Mouse (Mus musculus) ovary, postnatal 10 days (tissue): ENCODE results near the gene Pi4k2b.
"Not testable (repeated sequence)": the region's sequence is repeated elsewhere in the genome, so short reads cannot be mapped to it uniquely, and the experiment has no call there.

Experiments
- DNase-seq: peaks from one replicate; pipeline ENCODE4 v3.0.0; 2022; ENCODE audit warnings: low spot score

The Pi4k2b gene

GRCm38 (mm10) chr5:52741391-52742111 lies at the start of gene Pi4k2b:
TSS of gene Pi4k2b (plus strand) at chr5:52741574.
- peak; percentile 50 for DNase-seq

DNA sequence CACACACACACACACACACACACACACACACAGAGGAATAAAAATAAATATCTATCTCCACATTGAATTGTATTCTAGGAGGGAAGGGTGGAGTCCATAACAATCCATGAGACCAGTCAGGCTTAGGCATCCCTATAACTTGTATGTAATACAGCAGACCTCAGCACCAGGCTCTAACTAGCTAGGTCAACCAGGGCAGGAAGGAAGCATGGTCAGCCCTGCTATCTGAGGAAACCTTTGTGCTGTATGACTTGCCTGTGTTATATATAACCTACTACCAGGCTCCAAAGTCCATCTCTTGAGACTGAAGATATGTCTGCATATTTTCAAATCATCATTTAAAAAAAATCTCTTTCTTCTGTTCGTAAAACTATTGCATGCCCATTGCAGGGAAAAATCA lies 44.1 kb upstream of the Pi4k2b start:
- no peak for DNase-seq

DNA sequence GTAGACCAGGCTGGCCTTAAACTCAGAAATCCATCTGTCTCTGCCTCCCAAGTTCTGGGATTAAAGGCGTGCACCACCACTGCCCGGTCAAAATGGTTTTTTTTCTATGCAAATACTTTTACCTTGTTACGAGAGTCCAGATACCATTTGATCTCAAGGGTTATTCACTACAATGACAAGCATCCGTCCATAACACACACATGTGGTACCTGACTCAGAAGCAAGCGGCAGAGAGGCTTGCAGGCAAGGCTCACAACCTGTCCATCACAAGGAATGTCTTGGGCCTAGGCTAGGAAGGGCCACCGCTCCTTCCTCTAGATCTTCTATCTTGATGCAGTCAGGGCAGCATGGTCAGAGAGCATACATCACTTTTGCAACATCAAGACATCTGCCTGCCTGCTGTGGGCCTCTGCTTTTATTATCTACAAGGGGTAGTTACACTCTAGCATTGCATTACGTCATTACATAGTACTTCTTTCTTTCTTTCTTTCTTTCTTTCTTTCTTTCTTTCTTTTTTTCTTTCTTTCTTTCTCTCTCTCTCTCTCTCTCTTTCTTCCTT lies 43.4 kb upstream of the Pi4k2b start:
- not testable (repeated sequence) for DNase-seq

DNA sequence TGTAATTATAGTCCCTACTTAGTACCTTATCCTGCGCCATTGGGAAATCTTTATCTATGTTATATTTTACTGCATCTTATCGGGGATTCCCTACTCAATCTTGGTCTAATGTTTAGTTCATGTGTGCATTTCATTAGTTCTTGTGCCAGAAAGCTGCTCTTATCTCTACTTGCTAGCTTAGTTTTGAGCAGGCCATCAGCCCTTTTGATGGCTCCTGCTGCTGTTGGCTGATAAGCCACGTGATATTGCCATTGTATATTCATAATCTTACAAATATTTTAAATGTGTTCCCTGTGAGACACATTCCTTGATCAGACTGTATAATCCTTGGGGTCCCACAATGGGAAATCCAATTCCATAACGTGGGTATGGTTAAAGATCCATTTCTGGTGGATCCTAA lies 36.8 kb upstream of the Pi4k2b start:
- no peak for DNase-seq

DNA sequence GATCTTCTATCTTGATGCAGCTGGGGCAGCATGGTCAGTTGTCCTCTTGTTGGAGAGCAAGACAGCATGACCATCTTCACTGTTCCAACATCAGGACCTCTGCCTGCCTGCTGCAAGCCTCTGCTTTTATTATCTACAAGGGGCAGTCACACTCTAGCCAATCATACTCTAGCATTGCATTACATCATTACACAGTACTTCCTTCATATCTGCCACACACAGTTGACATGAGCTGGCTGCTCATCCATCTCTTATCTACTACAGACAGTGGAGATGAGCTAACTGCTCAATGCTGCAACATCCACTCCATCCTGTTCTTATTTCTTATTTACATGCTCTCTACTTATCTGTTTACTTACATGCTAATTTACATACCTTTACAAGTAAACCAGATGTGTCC lies 28.7 kb upstream of the Pi4k2b start:
- DNase-seq: no peak

- no peak for DNase-seq
These were observed 24.5 kb upstream of the Pi4k2b start for GRCm38 (mm10) chr5:52716742-52717448.

DNA sequence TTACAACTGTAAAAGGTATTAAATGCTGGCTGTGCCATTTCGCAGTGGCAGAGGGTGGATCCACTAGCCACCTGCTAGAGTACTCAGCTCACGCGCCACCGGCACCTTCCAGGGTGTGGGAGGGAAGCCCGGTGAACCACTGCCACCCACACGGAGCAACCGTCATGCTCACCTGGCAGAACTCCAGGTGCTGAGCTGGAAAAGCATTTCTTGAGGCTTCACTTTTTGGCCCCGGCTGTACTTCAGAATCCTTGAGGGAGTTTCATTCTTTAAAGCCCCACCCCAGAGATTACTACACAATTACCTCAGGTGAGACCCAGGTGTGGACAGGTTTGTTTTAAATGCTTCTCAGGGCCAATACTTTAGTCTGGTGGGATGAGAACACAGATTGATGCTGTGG lies 20.4 kb upstream of the Pi4k2b start:
- no peak for DNase-seq

GRCm38 (mm10) chr5:52727747-52728146 lies 13.6 kb upstream of the Pi4k2b start:
- DNase-seq: no peak

DNA sequence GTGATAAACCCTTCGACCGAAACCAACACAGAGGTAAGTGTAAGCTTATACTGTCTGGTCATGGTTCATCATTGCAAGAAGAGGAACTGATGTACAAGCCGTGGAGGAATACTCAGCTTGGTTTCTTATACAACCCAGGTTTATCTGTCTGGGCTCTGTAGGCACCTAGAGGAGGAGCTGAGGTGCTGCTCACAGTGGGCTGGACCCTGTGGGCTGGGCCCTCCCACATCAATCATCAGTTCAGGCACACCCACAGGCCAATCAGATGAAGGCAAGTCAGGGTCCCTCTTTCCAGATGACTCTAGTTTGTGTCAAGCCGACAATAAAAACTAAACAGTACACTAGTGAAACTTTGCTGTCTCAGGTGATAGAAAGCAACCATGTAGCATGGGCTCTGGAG lies 8.6 kb upstream of the Pi4k2b start:
- DNase-seq: no peak

DNA sequence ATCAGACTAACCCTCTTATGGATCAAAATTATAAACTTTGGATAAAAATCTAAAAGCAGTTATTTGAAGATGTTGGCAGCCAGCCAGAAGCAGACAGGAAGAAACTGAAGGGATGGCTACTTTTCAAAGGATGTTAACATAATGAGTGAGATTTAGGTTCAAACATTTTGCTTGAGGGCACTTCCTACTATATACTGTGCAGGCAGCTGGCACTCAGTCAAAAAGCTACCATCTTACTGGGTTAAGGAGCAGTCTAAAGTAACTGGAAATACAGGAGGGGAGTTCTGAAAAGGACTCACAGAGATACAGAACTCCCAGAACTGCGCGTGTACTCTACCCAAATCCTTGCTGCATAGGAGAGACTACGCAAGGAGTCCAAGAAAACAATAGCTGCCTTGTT lies 5.3 kb upstream of the Pi4k2b start:
- no peak for DNase-seq

DNA sequence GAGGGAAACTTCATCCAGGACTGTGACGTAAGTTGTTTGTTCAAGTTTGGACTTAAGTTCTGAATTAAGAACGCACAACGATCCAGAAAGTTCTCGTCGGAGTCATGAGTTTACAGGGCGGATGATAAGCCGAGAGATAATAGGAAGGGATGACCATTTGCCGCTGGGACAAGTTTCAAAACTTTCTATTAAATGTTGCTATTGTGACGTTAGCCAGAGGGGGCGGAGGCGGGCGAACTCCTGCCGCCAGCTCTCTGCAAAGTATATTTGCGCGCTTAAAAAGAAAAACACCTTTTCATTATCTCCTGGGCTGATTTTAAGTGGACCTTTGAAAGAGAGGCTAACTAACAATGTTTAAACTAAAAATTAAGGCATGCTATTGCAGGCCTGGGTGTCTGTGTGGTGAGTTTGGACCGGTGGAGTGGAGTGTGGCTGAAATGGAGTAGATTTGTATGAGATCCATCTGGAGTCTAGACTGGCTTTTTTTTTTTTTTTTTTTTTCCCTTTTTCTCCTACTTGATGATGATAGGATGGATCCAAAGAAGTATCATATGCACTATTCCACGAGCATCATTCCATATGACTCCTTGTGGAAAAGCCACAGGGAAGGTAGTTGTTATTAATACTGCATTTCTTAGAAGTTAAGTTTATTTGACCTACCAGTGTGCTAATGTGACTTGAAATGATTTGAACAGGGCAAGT lies 889 bp downstream of the Pi4k2b start:
- no peak for DNase-seq

DNA sequence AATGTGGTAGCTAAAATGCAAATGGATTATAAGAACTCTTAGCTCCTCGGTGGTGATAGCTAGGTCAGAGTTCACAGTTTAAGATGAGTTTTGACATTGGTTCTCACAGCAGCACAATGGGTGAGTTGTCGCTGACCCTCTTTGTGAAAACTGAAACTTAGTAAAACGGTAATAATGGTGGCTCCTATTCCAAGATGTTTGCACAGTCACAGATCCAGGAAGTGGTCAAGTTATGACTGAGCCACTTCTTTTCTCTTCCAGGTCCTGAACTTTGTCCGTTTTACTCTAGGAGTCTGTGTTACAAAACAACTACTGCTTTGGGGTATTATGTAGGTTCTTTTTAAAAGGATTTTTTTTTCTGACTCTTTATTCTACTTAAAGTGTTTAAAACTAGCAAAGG lies 1.9 kb downstream of the Pi4k2b start:
- DNase-seq: no peak

DNA sequence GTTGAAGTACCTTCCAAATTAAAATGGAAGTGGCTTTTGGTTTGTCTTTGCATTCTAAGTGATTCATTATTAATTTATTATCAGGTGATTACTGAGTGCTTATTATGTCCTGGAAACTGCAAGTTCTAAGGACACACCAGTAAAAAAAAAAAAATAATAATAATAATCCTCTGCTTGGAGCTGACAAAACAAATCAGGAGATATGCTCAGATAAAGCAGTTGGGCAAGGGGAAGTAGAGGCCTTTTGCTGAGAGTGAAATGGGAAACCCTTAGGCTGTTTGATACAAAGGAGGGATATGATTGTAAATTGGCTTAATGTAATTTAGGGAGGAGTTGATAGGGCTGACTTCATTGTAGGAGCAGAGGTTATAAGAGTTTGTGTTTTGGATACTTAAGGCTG lies 5.5 kb downstream of the Pi4k2b start:
- DNase-seq: no peak

DNA sequence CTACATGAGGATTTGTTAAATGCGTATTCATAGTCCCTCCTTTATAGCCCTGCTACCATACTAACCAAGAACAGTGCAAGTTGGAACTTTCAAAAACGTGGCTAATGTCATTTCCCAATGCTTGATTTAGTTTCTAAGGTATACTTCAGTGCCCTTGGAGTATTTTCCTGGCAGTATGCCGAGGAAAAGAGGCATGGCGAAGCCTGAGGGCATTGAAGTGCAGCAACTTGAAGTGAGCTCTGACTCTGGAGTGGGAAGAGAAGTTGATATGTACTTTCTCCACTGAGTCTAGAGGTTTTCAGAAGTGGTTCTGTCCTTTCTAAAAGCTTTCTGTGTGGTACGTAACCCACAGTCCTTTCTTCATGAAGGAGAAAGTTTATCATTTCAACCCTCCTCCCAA lies 7.4 kb downstream of the Pi4k2b start:
- no peak for DNase-seq

DNA sequence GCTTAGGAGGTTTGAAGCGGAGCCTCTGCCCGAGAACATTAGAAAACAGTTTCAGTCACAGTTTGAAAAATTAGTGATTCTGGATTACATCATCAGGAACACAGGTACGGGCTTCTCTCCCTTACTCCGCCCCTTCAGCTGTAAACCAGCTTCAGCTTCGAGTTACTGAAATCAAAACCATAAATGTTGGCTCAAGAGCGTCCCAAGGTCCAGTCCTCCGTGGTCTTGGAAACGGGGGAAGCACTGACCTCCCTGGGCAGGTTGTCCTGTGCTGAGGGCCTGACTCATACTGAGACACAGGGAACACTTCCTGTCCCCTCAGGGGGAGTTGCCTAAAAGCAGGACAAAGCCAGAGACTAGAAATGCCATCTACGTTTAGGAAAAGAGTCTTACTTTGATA lies 11.8 kb downstream of the Pi4k2b start:
- DNase-seq: no peak

DNA sequence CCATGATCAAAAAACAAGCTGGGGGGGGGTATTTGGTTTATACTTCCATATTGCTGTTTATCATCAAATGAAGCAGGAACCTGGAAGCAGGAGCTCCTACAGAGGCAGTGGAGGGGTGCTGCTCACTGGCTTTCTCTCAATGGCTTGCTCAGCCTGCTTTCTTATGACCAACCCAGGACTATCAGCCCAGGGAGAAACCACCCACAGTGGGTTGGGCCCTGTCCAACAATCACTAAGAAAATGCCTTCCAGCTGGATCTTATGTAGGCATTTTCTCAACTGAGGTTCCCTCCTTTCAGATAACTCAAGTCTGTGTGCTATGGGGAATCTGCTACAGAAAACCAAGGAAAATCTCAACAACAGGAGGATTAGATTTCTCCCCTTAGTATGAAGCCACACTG lies 12.8 kb downstream of the Pi4k2b start:
- no peak for DNase-seq

- DNase-seq: no peak
These were observed 14.0 kb downstream of the Pi4k2b start for GRCm38 (mm10) chr5:52755337-52755736.

DNA sequence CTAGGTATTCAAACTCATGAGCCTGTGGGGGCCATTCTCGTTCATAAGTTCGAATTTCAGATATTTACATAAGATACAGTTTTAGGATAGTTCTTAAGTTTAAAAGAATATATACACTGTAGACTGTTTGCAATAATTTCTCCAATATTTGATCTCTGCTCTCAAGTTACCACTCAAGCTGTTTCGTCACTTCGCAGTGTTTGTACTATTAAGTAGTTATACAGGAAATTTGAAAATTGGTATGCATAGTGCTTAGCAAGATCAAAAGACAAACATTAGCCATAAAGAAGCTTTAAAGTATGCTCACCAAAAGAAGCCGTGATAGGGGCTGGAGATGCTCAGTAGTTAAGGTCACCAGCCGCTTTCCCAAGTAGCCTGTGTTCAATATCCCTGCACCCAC lies 14.6 kb downstream of the Pi4k2b start:
- DNase-seq: no peak

- no peak for DNase-seq
These were observed 21.2 kb downstream of the Pi4k2b start for GRCm38 (mm10) chr5:52762586-52762985.

GRCm38 (mm10) chr5:52774267-52774666 lies 32.9 kb downstream of the Pi4k2b start:
- no peak for DNase-seq

DNA sequence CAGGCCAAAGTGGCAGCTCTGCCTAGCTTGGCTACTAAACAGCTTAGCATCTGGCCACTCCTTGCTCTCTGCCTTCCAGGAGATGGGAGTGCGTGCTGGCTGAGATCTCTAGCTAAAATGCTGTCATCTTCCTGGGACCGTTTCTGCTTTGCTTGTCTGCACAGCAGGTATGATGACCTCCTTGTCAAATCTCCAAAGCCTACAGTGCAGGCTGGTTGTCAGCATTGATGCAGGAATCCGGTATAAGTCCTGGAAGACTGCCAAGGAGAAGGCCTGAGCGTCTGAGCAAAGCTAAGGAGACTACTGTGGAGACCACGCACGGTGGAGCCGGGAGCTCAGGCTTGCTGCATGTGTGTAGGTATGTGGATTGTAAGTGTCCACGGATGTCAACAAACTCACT lies 33.9 kb downstream of the Pi4k2b start, which contains the start of gene Zcchc4:
Gene Zcchc4, plus strand, starts transcription at position 173 of the 400 bp plus-strand sequence.
- DNase-seq: no peak

DNA sequence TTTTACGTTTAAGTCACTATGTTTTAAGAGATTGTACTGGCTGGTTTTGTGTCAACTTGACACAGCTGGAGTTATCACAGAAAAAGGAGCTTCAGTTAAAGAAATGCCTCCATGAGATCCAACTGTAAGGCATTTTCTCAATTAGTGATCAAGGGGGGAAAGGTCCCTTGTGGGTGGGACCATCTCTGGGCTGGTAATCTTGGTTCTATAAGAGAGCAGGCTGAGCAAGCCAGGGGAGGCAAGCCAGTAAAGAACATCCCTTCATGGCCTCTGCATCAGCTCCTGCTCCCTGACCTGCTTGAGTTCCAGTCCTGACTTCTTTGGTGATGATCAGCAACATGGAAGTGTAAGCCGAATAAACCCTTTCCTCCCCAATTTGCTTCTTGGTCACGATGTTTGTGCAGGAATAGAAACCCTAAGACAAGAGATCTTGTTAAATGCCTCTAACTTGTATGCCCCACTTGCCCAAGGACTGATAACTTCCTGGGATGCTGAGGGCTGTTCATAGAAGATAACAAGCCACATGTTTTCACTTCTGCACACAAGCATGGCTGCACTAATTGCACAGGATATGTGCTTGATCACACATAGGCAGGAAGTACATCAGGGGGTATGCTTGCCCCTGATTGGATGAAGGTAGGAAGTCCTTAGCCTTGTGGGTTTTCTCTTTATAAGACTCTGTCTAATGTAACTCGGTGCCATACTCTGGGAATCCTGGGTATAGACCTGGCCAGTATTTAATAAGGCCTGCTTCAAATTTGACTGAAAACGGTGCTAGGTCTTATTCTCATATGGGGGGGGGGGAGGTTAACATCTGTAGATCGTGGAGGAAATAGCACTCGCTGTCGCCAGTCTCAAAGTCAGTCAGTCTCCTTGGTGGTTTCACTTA lies 35.3 kb downstream of the Pi4k2b start:
- not testable (repeated sequence) for DNase-seq
